Mouse (Mus musculus): ENCODE measurements around the gene Fbxl19. TPM values are rescaled to one million over a fixed set of nuclear protein-coding genes. Genes with fewer than 3 reads are reported as not detected.
"Not testable (repeated sequence)": the region's sequence is repeated elsewhere in the genome, so short reads cannot be mapped to it uniquely, and the experiment has no call there.

Fbxl19 gene
- total RNA-seq, 2 experiments from 2014 or later, result 5.6 to 6.2 TPM

DNA sequence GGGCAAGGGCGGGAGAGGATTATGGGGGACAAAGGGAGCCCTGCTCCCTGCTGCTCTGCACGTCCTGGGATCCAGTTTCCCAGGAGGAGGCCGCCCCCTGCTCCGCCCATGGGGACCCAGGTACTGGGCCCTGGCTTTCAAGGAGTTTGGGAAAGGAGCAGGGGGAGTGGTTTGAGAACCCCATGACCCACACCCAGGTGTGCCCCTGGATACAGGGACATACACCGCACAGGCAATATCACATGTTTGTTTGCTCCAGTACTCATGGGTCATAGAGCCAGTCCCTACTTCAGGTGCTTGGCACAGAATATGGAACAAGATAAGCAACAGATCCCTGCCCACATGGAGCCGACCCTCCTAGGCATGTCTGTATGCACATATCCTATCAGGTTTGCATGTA is 18.4 kb upstream of the Fbxl19 start:
- intact Hi-C loops (cut with DNase I), result no loop called here
- no peak for DNase-seq

GRCm38 (mm10) chr7:127727898-127728297 is 16.4 kb upstream of the Fbxl19 start:
- intact Hi-C loops (cut with DNase I), result no loop called here
- DNase-seq, result no peak

DNA sequence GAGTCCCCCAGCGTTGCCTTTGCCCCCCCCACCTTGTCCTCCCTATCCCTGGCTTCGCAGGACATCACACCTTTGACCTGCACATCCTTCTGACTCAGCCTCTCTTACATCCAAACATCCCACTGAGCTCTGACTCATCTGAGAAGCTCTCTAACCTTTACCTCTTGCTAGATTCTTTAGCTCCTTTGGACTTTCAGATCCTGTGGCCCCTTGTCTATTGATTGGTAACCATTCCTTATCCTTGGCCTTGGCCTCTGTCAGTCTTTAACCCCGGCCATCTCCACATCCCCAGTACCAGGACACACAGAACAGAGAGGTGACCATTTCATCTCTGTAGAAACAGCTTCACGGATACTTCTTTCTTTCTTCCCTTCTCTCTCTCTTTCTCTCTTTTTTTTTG is 14.2 kb upstream of the Fbxl19 start:
- DNase-seq, result no peak

DNA sequence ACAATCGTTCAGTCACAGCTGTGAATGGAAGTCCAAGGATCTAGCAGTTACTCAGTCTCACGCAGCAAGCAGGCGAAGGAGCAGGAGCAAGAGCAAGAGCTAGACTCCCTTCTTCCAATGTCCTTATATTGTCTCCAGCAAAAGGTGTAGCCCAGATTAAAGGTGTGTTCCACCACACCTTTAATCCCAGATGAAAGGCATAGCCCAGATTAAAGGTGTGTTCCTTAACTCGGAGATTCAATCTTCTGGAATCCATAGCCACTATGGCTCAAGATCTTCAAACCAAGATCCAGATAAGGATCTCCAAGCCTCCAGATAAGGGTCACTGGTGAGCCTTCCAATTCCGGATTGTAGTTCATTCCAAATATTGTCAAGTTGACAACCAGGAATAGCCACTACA is 12.3 kb upstream of the Fbxl19 start, which contains the start of gene Ctf2:
TSS of gene Ctf2 (minus strand) at position 101 of the 400 bp plus-strand sequence.
- DNase-seq; intact Hi-C loops (cut with DNase I): not testable (repeated sequence)

More for the DNA sequence above, 14.2 kb upstream of the Fbxl19 start:
- intact Hi-C loops (cut with DNase I), result no loop called here

GRCm38 (mm10) chr7:127745251-127745651 is 908 bp downstream of the Fbxl19 start:
- intact Hi-C loops (cut with DNase I), result loop anchor here (5.0 kb wide), 1 partner anchor 133 kb away; no protein-coding TSS in a partner anchor

GRCm38 (mm10) chr7:127745652-127746493 is 1.5 kb downstream of the Fbxl19 start:
- intact Hi-C loops (cut with DNase I), result loop anchor here (5.0 kb wide), 1 partner anchor 134 kb away; no protein-coding TSS in a partner anchor
- DNase-seq, result peak; percentile 97 to 98

More at GRCm38 (mm10) chr7:127745251-127745651, 908 bp downstream of the Fbxl19 start:
- DNase-seq, result peak; percentile 95 to 96

DNA sequence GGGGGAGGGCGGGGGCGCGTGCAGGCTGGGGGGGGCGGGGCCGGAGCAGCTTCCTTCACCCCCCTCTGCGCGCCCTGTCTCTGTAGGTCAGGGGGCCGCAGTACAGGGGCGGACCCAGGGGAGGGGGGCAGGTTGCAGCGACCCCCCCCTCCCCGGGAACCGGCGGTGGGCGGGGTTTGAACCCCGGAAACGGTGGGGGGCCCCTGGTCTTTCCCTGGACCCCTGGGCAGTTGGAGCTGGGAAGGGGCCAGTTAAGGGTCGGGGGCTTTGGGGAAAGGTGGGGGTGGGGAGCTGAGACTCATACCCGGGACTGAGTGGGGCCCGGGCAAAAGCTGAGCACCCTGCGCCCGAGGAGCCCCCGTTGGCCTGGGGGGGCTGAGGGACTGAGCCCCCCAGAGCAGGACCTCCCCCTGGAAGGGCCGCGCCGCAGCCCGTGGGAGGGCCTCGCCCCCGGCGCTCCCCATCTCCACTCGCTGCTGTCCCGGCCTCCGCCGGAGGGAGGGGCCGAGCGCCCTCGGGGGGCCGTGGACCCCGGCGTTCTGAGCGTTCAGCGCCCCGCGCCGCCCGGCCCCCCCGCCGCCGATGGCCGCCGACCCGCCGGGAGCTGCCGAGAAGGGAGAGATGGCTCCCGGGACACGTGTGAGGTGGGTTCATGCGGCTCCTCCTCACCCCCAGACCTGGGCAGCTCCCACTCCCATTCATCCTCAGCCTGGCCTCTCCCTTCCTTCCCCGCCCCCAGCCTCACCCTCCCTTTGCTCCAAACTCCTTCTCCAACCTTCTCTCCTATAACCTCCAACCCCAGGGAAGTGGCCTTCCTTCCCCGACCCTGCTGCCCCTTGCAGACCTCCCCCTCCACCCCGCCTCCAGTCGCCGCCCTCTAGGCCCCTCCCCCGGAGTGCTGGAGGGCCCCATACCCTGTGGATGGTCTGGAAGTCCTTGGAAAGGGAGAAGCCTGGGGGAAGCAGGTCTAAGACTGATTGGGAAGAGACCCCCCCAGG is 2.5 kb downstream of the Fbxl19 start:
- DNase-seq, result peak in 1 of 2 experiments; percentile 18
- intact Hi-C loops (cut with DNase I), result loop anchor here (5.0 kb wide), 1 partner anchor 134 kb away; no protein-coding TSS in a partner anchor

DNA sequence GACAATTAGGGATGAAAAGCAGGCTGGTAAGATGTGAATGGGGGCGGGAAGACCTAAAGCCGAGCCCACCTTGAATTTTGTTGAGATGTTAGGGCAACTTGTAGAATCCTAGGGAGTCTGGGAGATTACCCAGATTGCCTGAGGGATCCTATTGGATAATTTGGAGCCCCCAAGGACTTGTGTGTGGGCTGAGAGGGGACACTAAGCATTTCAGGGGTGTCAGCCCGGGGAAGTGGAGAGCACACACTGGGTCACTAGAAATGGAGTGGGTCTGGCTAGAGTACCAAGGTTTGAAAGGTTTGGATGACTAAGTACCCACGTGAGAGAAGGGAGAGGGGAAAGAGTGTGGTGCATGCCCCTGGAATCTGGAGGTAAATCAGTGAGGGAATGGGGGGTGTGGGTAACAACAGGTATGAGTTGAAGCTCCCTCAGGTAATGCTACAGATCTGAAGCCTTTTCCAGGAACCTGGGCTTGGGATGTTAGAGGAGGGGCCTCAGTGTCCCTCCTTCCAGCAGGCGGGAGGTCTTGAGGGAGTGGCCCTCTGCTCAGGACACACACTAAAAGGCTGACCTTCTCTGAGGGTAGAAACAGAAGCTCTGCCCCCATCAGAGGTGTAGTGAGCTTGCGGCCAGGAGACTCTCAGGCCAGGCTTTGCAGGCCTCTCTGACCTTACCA is 3.4 kb downstream of the Fbxl19 start:
- DNase-seq, result no peak
- intact Hi-C loops (cut with DNase I), result loop anchor here (5.0 kb wide), 1 partner anchor 135 kb away; no protein-coding TSS in a partner anchor

- no peak for DNase-seq
- intact Hi-C loops (cut with DNase I), result loop anchor here (5.0 kb wide), 1 partner anchor 136 kb away; no protein-coding TSS in a partner anchor
Measured at GRCm38 (mm10) chr7:127748235-127748560, 3.9 kb downstream of the Fbxl19 start.

DNA sequence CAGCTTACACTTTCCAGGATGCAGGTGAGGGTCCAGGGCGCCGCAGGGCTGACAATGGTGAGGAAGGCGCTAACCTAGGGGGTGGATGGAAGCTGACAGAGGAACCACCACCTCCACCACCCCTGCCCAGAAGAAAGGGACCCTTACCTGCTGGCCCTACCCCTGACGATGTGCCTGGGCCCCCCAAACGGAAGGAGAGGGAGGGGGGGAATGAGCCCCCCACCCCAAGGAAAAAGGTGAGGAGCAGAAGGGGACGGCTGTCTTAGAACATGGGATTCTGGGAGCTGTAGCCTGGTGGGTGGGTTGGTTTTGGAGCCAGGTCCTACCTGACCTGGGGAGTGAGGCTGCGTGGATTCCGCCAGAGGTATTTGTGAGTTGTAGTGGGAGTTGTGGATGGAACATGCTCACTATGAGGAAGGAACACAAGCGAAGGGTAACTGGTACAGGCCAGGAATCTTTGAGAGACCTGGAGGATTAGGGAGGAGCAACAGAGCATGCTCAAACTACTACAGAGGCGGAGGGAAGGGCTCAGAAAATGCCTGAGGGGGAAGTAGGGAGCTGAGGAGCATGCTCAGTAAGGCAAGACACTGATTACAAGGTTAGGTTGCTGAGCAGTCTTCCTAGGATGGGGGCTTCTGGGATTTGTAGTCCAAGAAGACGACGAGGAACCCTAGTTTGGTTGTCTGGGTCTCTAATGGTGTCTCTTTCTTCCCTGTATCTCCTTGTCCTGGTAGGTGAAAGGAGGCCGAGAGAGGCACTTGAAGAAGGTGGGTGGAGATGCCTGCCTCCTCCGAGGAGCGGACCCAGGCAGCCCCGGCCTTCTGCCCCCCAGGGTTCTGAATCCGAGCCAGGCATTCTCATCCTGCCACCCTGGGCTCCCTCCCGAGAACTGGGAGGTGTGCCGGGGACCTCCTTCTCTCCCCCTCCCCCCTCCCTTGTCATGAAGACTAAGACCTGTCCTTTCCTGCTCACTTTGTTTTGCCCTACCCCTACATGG is 6.1 kb downstream of the Fbxl19 start:
- intact Hi-C loops (cut with DNase I), result no loop called here

GRCm38 (mm10) chr7:127751619-127752018 is 7.3 kb downstream of the Fbxl19 start:
- intact Hi-C loops (cut with DNase I), result no loop called here
- no peak for DNase-seq

More for the DNA sequence above, 6.1 kb downstream of the Fbxl19 start:
- no peak for DNase-seq

GRCm38 (mm10) chr7:127752069-127752468 is 7.7 kb downstream of the Fbxl19 start:
- intact Hi-C loops (cut with DNase I), result no loop called here
- DNase-seq, result no peak

DNA sequence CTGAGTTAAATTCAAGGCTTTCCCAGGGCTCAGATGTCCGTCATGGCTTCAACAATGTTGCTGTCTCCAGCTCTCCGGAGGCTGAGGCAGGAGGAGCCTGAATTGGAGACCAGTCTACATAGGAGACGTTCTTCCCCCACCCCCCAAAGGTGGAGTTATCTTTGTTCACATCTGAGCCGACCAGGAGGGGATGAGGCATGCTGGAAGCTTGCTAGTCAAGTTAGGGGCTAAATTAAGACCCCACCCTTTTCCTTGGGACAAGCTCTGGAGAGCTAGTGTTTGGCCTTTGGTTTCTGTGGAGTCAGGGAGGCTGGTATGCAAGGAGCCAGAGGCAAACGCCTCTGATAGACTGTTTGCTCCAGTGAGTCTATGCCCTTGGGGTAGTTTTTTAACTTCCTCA is 8.8 kb downstream of the Fbxl19 start:
- intact Hi-C loops (cut with DNase I), result no loop called here

DNA sequence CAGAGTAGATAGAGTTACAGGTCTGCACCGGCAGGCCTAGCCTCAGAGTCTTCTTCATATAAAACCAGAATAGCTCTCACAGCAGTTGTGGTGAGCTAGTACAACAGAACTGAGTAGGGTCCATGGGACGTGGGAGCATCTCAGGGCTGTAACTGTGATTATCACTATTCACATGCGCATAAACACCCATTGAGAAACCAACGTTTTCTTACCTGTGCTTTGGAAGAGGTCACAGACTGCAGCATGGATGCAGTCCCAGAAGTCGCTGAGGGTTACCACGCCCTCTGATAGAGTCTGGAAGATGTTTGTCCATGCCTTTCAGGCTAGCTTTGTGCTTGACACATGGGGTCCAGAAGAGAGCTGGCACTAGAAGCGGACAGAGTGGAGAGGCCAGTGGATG is 9.4 kb downstream of the Fbxl19 start:
- DNase-seq, result no peak
- intact Hi-C loops (cut with DNase I), result no loop called here

More for the DNA sequence above, 8.8 kb downstream of the Fbxl19 start:
- no peak for DNase-seq

GRCm38 (mm10) chr7:127759716-127760115 is 15.4 kb downstream of the Fbxl19 start:
- no peak for DNase-seq
- intact Hi-C loops (cut with DNase I), result loop anchor here (5.0 kb wide), 1 partner anchor 82 kb away; no protein-coding TSS in a partner anchor

DNA sequence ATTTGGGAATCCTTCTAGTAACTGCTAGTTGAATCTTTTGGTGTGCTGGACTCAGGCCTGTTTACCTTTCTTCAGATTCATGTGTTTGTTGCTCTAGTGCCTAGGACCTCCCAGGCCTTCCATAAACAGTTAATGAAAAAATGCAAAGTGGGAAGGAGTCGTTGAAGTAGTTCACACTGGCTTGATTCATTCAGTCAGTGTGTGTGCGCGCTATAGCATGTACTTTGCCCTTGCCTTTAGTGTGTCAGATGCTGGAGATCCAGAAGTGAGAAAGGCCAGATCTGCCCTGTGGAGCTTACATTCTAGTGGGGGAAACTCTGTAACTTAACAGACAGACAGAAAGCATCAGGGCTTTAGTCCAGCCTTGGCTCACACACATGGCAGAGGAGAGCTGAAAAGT is 16.1 kb downstream of the Fbxl19 start:
- no peak for DNase-seq
- intact Hi-C loops (cut with DNase I), result loop anchor here (5.0 kb wide), 1 partner anchor 83 kb away; no protein-coding TSS in a partner anchor

- intact Hi-C loops (cut with DNase I), result loop anchor here (5.0 kb wide), 1 partner anchor 84 kb away; no protein-coding TSS in a partner anchor
- DNase-seq, result peak; percentile 83 to 87
Measured at GRCm38 (mm10) chr7:127761026-127761425, 16.7 kb downstream of the Fbxl19 start.

DNA sequence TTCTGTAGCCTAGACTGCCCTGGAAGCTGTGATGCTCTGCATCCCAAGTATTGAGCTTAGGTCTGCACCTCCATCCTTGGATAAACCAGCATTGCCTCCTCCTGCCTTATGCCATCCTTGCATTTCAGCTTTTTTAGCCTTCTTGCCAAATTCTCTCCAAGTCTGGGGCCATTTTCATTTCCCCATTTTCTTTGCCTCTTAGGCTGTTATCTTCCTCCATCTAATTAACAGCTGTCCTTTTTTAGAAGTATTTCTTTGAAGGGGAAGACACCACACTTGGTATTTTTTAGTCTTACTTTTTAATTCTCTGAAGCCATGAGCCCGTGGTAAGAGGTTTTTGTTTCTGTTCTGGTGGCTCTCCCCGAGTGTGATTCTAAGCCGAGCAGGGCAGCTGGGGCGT is 19.3 kb downstream of the Fbxl19 start:
- intact Hi-C loops (cut with DNase I), result loop anchor here (5.0 kb wide), 1 partner anchor 86 kb away; no protein-coding TSS in a partner anchor
- DNase-seq, result no peak

DNA sequence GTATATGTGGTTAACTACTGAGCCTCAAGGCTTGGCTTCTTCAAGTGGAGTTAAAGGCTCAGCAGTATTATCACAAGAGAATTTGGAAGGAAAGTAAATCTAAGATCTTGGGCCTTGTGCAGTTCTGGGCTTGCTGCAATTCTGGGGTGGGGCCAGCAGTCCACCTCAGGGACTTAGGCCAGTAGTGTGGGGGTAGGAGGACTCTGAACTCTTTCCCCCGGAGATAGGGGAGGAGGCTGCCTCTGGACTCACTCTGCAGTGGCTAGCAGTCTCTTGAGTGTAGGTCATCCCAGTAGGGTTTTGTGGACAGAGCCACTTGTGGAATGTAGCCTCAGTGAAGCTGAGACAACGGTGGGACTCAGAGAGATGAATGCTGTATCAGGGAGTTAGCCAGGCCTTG is 21.4 kb downstream of the Fbxl19 start:
- intact Hi-C loops (cut with DNase I), result no loop called here

More for the DNA sequence above, 21.4 kb downstream of the Fbxl19 start:
- no peak for DNase-seq

All from heart, postnatal 10 days (tissue).